Mouse (Mus musculus): ENCODE results near the gene Rbfox3. TPM values are rescaled to one million over a fixed set of nuclear protein-coding genes. Genes with fewer than 3 reads are reported as not detected.

Rbfox3 gene
- polyA plus RNA-seq, 1 experiment from 2014 or later = 0.26 TPM

DNA sequence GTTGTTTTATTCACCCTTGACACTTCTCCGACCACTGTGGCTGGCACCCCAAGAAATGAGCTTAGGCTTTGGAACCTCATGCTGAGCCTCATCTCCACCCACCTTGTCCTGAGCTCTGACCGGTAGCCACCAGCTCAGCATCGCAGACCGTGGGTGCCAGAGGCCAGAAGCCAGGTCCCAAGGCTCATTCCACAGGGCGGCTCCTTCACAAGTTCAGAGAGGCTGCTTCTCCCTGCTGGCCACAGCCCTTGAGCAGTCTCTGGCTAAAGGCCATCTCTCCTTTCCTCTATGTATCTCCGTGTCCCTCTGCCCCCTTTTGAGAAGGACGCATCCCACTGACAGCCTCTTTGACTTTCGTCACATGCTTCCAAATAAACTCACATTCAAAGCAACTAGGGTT lies 23.0 kb downstream of the Rbfox3 start:
- Histone ChIP-seq H3K27me3 (no peaks in the 10 kb centered on the region), H3K4me3 (no peak overlapping the region), H3K4me2 (no peak overlapping the region), H3K27ac (no peak overlapping the region), H3K4me1 (no peaks in the 10 kb centered on the region), H3K9ac (no peak overlapping the region), H3K9me3 (no peaks in the 10 kb centered on the region), H3K36me3 (no peaks in the 10 kb centered on the region)
- no peak for ATAC-seq (ENCODE audit: insufficient number of reproducible peaks, low FRiP score, low TSS enrichment, low read depth)
- 68% methylated on average over 8 of the region's 8 CpGs for WGBS

DNA sequence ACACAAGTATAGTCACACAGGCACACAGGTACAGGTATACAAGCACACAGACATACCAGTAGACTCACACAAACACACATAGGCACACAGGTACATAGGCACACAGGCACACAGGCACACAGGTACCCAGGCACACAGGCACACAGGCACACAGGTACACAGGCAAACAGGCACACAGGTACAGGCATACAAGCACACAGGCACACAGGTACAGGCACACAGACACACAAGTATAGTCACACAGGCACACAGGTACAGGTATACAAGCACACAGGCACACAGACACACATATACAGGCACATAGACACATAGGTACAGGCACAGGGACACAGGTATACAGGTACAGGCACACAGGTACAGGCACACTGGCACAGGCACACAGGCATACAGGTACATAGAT lies 24.2 kb downstream of the Rbfox3 start:
- ATAC-seq (ENCODE audit: insufficient number of reproducible peaks, low FRiP score, low TSS enrichment, low read depth) = no peak
- Histone ChIP-seq H3K4me1 (no peaks in the 10 kb centered on the region), H3K4me3 (no peak overlapping the region), H3K27ac (no peak overlapping the region), H3K9ac (no peak overlapping the region), H3K9me3 (no peaks in the 10 kb centered on the region), H3K4me2 (no peak overlapping the region), H3K27me3 (no peaks in the 10 kb centered on the region), H3K36me3 (no peaks in the 10 kb centered on the region)

DNA sequence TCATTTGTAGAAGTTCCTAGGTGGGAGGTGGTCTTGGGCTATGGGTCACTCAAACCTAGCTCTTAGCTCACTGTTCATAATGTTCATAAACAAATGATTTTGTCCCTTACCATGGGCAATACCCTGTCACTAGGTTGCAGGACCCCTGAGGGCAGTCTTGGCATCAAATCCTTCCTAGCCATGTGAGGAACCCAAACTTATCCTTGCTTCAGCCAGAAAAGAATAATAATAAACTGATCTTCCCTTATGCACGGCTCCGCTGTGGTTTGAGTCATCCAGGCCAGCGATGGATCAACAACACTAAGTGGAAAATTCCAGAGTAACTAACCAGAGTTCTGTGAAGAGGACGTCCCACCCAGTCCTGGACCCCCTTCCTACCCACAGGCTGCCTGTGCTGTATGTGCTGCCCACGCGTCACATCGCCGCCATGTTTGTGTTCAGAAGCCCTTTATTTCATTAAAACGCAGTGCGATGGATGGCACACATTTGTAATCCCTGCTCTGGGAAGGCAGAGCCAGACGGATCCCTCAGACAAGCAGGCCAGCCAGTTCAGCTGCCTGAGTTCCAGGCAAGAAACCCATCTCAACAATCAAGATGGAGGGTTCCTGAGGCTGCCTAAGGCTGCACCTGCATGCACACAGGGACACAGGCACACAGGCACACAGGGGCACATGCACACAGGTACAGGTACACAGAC lies 25.0 kb downstream of the Rbfox3 start:
- H3K27me3 ChIP-seq = no peaks in the 10 kb centered on the region
- WGBS = 86% methylated on average over 11 of the region's 11 CpGs
- no peak overlapping the region for H3K27ac ChIP-seq
- no peak overlapping the region for H3K9ac ChIP-seq
- no peaks in the 10 kb centered on the region for H3K9me3 ChIP-seq
- no peaks in the 10 kb centered on the region for H3K4me1 ChIP-seq
- H3K4me2 ChIP-seq = no peak overlapping the region
- H3K36me3 ChIP-seq = no peaks in the 10 kb centered on the region
- no peak for ATAC-seq (ENCODE audit: insufficient number of reproducible peaks, low FRiP score, low TSS enrichment, low read depth)
- H3K4me3 ChIP-seq = no peak overlapping the region

DNA sequence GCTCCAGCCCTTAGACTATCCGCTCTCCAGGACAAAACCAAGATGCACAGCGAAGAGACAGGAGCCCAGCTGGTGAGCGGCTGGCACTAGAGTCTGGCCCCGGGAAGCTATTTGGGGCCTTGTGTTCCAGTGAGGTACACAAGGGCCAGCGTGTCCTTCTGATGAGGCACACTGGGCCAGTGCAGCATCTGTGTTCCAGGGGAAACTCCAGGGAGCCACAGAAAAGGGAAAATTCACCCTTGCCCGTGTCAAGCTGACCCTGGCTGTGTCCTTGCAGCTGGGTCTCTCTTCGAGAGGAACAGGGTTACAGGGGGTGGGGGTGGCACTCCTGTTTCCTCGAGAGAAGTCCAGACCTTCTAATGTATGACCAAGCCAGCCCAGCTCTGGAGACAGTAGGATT lies 25.8 kb downstream of the Rbfox3 start:
- H3K4me2 ChIP-seq = no peak overlapping the region
- H3K4me1 ChIP-seq = no peaks in the 10 kb centered on the region
- no peak for ATAC-seq (ENCODE audit: insufficient number of reproducible peaks, low FRiP score, low TSS enrichment, low read depth)
- H3K9ac ChIP-seq = no peak overlapping the region
- no peaks in the 10 kb centered on the region for H3K36me3 ChIP-seq
- H3K9me3 ChIP-seq = no peaks in the 10 kb centered on the region
- no peak overlapping the region for H3K27ac ChIP-seq
- no peaks in the 10 kb centered on the region for H3K27me3 ChIP-seq
- H3K4me3 ChIP-seq = no peak overlapping the region
- 79% methylated on average over 8 of the region's 8 CpGs for WGBS

DNA sequence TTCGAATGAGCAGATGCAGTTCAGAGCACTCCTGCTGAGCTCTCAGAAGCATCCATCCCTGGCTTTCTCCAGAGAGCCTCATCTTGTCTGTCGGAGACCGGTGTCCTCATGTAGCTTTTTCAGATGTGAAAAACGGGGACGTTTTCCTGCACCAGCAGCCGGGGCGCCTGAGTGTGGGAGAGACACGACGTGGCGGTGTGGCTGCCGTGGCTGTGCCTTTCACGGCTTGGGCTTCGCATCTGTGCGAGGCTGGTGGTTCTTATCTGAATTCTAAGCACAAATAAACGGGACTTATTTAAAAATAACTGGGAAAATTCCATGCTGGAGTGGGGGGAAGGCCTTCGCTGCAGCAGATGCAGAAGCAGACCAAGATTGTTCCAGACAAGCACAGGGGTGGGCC lies 26.3 kb downstream of the Rbfox3 start:
- Histone ChIP-seq H3K36me3 (no peaks in the 10 kb centered on the region), H3K9ac (no peak overlapping the region), H3K27me3 (no peaks in the 10 kb centered on the region), H3K4me2 (no peak overlapping the region), H3K9me3 (no peaks in the 10 kb centered on the region), H3K27ac (no peak overlapping the region), H3K4me3 (no peak overlapping the region), H3K4me1 (no peaks in the 10 kb centered on the region)
- no peak for ATAC-seq (ENCODE audit: insufficient number of reproducible peaks, low FRiP score, low TSS enrichment, low read depth)
- WGBS = 91% methylated on average over 16 of the region's 16 CpGs

DNA sequence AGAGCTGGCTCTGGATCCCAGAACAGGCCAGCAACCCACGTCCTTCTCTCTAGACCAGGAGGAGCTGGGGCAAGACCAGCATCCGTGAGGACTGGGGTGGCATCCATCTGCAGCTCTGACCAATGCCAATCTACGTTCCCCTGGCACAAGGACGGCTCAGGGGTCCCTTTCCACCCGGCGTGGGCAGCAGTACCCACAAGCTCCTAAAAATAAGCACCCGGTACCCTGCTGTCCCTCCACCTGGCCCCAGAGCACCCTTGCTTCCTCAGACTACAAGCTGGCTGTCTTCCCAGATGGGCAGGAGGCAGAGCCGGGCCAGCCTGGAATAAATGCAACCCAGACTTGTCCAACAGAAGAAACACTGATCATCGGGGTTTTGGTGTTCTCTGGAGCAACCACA lies 28.3 kb downstream of the Rbfox3 start:
- H3K9ac ChIP-seq = no peak overlapping the region
- 79% methylated on average over 9 of the region's 9 CpGs for WGBS

DNA sequence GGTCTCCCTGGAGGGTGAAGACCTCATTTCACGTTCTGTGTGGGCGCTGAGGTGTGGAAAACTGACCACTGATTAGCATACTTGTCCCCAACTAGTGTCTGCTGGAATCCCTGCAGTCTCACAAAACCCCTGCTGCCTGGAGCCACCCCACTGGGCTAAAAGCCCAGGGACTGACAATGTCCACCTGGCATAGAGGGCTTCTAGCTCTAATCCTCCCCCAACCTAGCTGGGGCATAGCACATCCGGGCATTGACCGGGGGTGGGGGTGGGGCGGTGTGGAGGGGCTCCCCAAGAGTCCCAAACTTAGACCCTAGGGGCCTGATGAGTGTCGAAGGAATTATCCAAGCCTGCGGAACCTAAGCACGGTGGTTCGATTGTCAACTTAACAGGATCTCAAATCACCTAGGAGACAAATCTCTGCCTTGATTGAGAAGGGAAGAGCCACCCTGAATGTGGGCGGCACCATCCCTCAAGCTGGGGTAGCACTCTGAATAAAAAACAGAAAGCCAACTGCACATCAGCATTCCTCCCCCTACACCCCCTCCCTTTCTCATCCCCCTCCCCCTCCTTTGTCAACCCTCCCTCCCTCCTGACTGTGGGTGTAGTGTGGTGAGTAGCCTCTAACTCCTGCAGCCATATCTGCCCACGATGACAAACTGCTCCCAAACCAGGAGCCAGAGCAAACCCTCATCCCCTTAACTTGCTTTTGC lies 29.5 kb downstream of the Rbfox3 start:
- H3K9me3 ChIP-seq = no peaks in the 10 kb centered on the region
- no peak overlapping the region for H3K9ac ChIP-seq
- no peaks in the 10 kb centered on the region for H3K27me3 ChIP-seq
- WGBS = 41% methylated on average over 11 of the region's 11 CpGs
- no peak overlapping the region for H3K27ac ChIP-seq
- no peak overlapping the region for H3K4me3 ChIP-seq
- no peaks in the 10 kb centered on the region for H3K4me1 ChIP-seq
- no peak overlapping the region for H3K4me2 ChIP-seq
- H3K36me3 ChIP-seq = no peaks in the 10 kb centered on the region
- no peak for ATAC-seq (ENCODE audit: insufficient number of reproducible peaks, low FRiP score, low TSS enrichment, low read depth)

More for the DNA sequence above, 28.3 kb downstream of the Rbfox3 start:
- no peaks in the 10 kb centered on the region for H3K27me3 ChIP-seq
- no peak overlapping the region for H3K4me2 ChIP-seq
- H3K27ac ChIP-seq = no peak overlapping the region
- ATAC-seq (ENCODE audit: insufficient number of reproducible peaks, low FRiP score, low TSS enrichment, low read depth) = no peak
- H3K9me3 ChIP-seq = no peaks in the 10 kb centered on the region
- H3K4me3 ChIP-seq = no peak overlapping the region
- no peaks in the 10 kb centered on the region for H3K36me3 ChIP-seq
- H3K4me1 ChIP-seq = no peaks in the 10 kb centered on the region

DNA sequence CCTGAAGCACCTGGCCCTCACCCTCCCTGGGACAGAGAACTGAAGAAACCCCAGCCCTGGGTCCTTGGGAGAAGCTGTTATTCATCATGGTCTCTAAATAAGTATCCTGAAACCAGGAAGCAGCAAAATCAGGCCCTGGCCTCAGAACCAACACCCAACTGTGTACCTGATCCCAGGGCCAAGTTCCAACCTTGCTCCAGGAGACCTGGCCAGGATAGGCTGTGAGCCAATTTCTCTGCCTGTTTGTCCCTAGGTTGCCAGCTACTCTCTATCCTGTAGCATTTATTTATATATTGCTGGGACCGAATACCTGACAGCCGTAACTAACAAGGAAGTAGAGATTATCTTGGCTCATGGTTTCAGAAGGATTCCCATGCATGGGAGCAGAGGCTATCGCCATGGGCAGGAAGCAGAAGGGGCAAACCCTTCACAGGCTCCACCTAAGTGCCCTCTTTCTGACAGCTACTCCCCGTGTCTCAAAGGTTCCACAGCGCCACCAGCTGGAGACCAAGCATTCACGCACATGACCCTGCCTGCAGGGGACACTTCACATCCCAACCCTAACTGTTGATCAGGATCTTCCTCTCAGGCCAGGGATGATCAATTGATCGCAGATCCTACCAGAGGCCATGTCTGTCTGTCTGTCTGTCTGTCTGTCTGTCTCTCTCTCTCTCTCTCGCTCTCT lies 31.8 kb downstream of the Rbfox3 start:
- WGBS = 89% methylated on average over 8 of the region's 8 CpGs
- ATAC-seq (ENCODE audit: insufficient number of reproducible peaks, low FRiP score, low TSS enrichment, low read depth) = no peak

DNA sequence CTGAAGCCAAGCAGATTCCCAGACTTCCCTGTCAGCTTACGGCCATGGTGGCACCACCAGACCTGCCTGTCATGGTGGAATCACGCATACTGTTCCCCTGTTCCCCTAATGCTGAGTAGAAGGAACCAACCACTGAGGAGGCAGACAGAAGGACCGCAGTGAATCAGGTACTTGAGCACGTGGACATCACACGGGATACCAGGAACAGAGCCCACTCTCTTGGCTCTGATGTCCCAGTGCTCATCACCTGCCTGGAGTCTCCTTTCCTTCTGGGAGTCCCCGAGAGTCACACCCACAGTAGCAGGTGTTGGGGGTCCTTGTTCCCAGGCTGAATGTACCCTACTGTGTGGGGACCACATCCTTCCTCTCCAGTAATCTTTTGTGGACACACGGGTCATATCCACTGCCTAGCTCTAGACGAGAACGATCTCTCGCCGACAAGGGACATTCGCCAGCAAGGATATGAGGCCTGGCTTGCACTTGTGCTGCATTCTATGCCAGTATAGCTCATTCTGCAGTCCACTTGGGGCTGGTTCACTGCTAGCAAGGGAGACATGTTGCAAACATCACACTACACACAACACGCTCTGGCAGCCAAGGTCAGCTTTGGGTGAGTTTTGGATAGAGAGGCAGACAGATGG lies 32.7 kb downstream of the Rbfox3 start:
- Histone ChIP-seq H3K4me3 (no peak overlapping the region), H3K9me3 (no peaks in the 10 kb centered on the region), H3K4me1 (0 out of 2 replicates have a peak, but pooled peaks cover 3% of the 10 kb centered on the region), H3K27ac (no peak overlapping the region), H3K27me3 (no peaks in the 10 kb centered on the region), H3K4me2 (no peak overlapping the region), H3K9ac (no peak overlapping the region), H3K36me3 (no peaks in the 10 kb centered on the region)
- 91% methylated on average over 13 of the region's 13 CpGs for WGBS
- ATAC-seq (ENCODE audit: insufficient number of reproducible peaks, low FRiP score, low TSS enrichment, low read depth) = no peak

More for the DNA sequence above, 31.8 kb downstream of the Rbfox3 start:
- Histone ChIP-seq H3K4me3 (no peak overlapping the region), H3K36me3 (no peaks in the 10 kb centered on the region), H3K9ac (no peak overlapping the region), H3K27me3 (no peaks in the 10 kb centered on the region), H3K27ac (no peak overlapping the region), H3K4me2 (no peak overlapping the region), H3K4me1 (no peaks in the 10 kb centered on the region), H3K9me3 (no peaks in the 10 kb centered on the region)

DNA sequence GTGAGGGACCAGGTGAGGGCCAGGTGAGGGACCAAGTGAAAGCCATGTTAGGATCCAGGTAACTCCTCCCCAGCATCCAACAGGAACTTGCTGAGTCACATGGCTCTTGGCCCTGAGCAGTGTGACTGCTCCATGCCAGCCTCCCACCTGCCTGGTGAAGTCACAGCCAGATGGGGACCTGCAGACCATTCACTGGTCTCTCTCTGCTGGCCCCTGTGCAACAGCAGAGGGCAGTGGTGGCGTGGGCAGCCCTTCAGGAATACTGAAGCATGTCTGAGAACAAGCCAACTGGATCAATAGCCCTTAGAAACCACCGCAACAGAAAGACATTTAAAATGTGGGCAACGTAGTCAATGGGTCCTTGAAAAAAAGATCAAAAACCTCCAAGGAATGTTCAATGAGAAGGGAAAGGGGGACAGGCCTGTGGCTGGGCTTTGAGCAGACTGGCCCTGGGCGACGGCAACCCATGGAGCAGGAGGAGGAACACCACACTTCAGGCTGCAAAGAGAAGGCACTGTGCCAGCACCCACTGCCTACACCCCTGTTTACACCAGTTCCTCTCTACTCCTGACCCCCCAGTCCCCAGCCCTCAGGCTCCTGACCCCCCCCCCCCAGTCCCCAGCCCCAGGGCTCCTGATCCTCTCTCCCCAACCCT lies 36.0 kb downstream of the Rbfox3 start:
- 61% methylated on average over 5 of the region's 5 CpGs for WGBS
- no peaks in the 10 kb centered on the region for H3K27me3 ChIP-seq
- H3K36me3 ChIP-seq = no peaks in the 10 kb centered on the region
- no peak overlapping the region for H3K9ac ChIP-seq
- no peak overlapping the region for H3K4me3 ChIP-seq
- H3K4me2 ChIP-seq = no peak overlapping the region
- no peak overlapping the region for H3K27ac ChIP-seq
- no peaks in the 10 kb centered on the region for H3K9me3 ChIP-seq
- ATAC-seq (ENCODE audit: insufficient number of reproducible peaks, low FRiP score, low TSS enrichment, low read depth) = no peak
- 0 out of 2 replicates have a peak, but pooled peaks cover 3% of the 10 kb centered on the region for H3K4me1 ChIP-seq

DNA sequence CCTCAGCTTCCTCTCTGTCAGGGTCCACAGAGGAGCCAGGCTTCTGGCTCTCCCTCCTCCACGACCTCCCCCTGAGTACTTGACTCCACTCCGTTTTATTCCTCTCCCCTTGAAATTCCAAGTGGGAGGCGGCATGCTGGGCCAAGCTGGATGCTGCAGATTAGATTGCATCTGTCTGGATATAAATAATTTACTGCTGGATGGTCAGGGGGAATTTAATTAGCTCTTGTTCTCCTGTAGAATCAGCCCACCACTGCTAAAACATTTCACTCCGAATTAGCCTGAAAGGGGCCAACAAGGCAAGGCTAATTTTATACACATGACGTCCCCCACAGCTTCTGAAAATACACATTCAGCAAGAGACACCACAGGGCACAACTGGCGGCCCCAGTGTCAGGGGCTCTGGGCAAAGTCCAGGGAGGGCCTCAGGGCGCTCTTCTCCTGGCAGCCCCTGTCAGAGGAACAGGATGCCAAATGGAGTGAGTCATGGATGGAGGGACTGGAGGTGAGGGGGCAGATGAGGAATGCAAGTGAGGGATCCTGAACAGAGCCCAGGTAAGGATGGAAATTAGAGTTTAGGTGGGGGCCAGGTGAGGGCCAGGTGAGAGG lies 36.8 kb downstream of the Rbfox3 start:
- Histone ChIP-seq H3K9ac (no peak overlapping the region), H3K27me3 (no peaks in the 10 kb centered on the region), H3K4me3 (no peak overlapping the region), H3K4me1 (0 out of 2 replicates have a peak, but pooled peaks cover 3% of the 10 kb centered on the region), H3K27ac (no peak overlapping the region), H3K4me2 (no peak overlapping the region), H3K9me3 (no peaks in the 10 kb centered on the region), H3K36me3 (no peaks in the 10 kb centered on the region)
- no peak for ATAC-seq (ENCODE audit: insufficient number of reproducible peaks, low FRiP score, low TSS enrichment, low read depth)
- 28% methylated on average over 7 of the region's 7 CpGs for WGBS
